Mouse (Mus musculus) left cerebral cortex, postnatal 10 days (tissue): ENCODE measurements around the gene Iars2. TPM values are rescaled to one million over a fixed set of nuclear protein-coding genes. Genes with fewer than 3 reads are reported as not detected.

ENCODE experiments used
- DNase-seq, 2 experiments: peaks; one replicate each; pipeline ENCODE4 v3.0.0; 2021 to 2022; ENCODE audit warnings: low spot score in 2 of 2, mixed read lengths in 1 of 2; ENCODE audit errors: extremely low spot score in 1 of 2
- intact Hi-C: fragments of 180-260 bp; cut with DNase I; formaldehyde crosslinking; loops from one replicate; pipeline ENCODE4 v1.15.1; 2025
- microRNA-seq: library from miRNA; unstranded; fragments of <30 nt; microRNA quantifications from one replicate; pipeline ENCODE4 v1.2.0, GENCODE M21; 2022
- total RNA-seq, 2 experiments: library from RNA; stranded (reverse); gene quantifications; 2 replicates each; pipeline ENCODE4 v1.2.3; 2021

Gene Iars2
- total RNA-seq, 2 experiments from 2014 or later = 29.6 to 30.2 TPM

DNA sequence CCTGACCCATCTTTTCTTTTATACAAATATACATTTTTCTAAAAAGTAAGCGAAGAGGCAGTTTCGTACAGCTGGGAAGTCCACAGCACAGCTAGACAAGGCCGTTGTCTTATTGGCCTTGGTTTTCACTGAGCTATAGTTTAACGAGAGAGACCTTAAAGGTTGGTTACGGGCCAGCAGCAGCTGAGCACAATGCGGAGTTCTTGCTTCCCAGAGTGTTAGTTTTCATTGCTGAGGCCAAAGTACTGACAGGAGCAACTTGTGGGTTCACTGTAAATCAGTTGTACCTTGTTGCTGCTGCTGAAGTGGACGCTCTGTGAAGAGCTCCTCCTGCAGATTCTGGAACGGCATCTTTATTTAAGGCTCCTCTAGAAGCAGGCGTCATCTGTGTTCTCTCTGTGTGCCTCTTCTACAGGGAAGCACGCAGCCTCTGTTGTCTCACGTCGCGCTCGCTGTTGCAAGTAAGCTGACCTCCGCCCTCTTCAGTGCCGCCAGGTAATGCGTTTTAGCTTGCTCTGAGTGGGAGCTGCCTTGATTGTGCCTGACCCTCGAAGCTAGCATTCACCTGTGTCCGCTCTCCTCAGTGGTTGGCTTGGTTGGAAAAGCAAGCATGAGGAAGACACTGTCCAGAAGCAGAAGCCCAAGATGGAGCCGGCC is 81.6 kb downstream of the Iars2 start:
- intact Hi-C loops = no loop called here
- DNase-seq = no peak

DNA sequence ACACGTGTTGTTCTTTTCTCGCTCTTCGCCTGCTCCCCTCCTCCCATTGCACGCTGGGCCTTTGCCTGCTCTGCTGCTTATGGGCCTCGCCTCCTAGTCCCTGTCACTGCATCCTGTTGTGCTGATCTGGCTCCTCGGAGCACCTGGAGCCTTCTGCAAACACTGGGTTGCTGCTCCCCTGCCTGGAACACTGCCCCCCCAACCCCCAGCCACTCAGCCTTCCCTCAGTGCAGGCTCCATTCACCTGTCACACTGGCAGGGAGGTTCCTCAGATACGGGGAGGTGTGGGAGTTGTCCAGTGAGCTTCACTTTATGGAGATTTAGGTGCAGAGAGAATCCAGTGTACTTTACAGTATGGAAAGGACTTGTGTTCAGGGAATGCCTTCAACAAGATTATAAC is 83.7 kb downstream of the Iars2 start:
- DNase-seq = no peak
- intact Hi-C loops = no loop called here

DNA sequence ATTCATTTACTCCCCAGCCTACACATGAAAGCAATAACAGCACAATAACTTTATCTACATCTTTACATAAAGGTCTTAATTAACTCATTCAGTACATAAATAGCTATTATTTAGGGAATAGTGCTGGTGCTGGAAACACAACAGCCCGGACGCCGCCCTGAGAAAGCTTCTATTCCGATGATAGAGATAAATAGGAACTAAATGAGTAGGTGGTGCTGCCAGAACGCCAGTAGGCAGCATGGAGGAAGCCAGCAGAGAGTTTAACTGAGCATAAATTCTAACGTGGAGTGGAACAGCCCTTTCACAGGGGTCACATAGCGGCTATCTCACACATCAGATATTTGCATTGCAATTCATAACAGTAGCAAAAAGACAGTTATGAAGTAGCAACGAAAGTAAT is 86.2 kb downstream of the Iars2 start:
- no peak for DNase-seq

DNA sequence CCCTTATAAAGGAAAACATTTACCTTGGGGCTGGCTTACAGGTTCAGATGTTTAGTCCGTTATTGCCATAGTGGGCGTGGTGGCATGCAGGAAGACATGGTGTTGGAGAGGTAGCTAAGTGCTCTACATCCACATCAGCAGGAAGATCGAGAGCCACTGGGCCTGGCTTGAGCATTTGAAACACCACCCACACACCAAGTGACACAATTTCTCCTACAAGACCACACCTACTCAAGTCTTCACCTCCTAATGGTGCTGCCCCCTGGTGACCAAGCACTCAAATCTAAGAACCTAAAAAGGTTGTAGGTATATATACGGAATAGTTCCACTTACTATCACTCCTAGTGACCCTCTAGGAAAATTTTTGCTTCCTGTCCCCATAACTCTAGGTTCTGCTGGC is 92.7 kb downstream of the Iars2 start:
- intact Hi-C loops = no loop called here
- DNase-seq = no peak

More for the DNA sequence above, 86.2 kb downstream of the Iars2 start:
- intact Hi-C loops = no loop called here

DNA sequence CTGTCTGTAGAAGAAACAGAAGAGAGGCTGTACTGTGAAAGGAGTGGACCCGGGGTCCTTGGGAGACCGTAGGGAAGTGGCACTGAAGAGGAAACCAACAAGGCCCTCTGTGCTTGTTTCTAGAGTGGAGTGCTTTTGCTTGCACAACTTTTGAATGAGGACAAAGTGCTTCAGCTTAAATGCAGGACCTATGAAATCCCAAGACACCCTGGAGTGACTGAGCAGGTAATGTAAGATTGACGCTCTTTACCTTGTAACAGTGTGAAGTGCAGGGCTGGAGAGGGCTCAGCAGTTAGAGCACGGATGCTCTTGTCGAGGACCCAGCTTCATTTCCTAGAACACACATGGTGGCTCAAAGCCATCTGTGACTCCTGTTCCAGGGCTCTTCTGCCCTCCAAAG is 93.4 kb downstream of the Iars2 start:
- DNase-seq = no peak
- intact Hi-C loops = no loop called here

Small RNA genes within 50 kb of the gene (microRNA-seq; reads per million reads assigned to microRNA genes)
- not detected for gene Mir194-1
- gene Mir215 = not detected
- gene Mir664 = 104 reads per million, percentile 57 among the genes with 10 or more reads in this experiment

Other genes starting within 250 kb of the Iars2 start
- 10 to 100 TPM; 61.3 to 63.3 TPM for gene Rab3gap2, start 125.3 kb downstream of the Iars2 start, total RNA-seq
- gene Bpnt1, start 2.8 kb upstream of the Iars2 start, total RNA-seq = 10 to 100 TPM; 69.4 to 73.7 TPM
- 10 to 100 TPM; 92.5 to 98.2 TPM for gene Eprs, start 33.6 kb upstream of the Iars2 start, total RNA-seq
- 10 to 100 TPM; 13.5 to 16.0 TPM for gene Slc30a10, start 125.5 kb upstream of the Iars2 start, total RNA-seq